Mouse (Mus musculus) monocyte, adult 2 months (primary cell): ENCODE measurements around the gene Tmem216.

Experiments used
- DNase-seq, 2 experiments: peaks; one replicate each; pipeline ENCODE4 v3.0.0; 2022; ENCODE audit warnings: low spot score in 2 of 2, low read depth in 1 of 2

The Tmem216 gene

GRCm38 (mm10) chr19:10496976-10497375 is 59.1 kb downstream of the Tmem216 start:
- no peak for DNase-seq

- DNase-seq = no peak
Measured at GRCm38 (mm10) chr19:10495670-10496069, 60.4 kb downstream of the Tmem216 start.

- DNase-seq = no peak
Measured at GRCm38 (mm10) chr19:10486264-10486738, 69.7 kb downstream of the Tmem216 start.
